Mouse (Mus musculus): ENCODE results near the gene Adamts12. TPM values are rescaled to one million over a fixed set of nuclear protein-coding genes. Genes with fewer than 3 reads are reported as not detected.

Adamts12 gene
- 0.15 and 0.16 TPM in 2 replicates for polyA plus RNA-seq (2012; rRNA removed)

- no peak within 1 kb of the TSS for H3K4me3 ChIP-seq (ENCODE audit: extremely low read depth, insufficient read depth, insufficient read length)
- TF ChIP-seq CTCF (IDR thresholded peaks at IDR 0.05; ENCODE audit: extremely low read depth, insufficient read depth, insufficient read length, insufficient replicate concordance) = no peak
- TF ChIP-seq POLR2A (IDR thresholded peaks at IDR 0.05; ENCODE audit: low read depth, low read length) = no peak
- WGBS = 12% methylated on average over 25 of the region's 25 CpGs
- DNase-seq (ENCODE audit: low read depth in 1 of 2, low spot score in 2 of 2) = no peak
- no peak within 1 kb of the TSS for H3K27ac ChIP-seq (ENCODE audit: insufficient read depth, low read length)
- H3K4me1 ChIP-seq (ENCODE audit: control insufficient read depth, insufficient read depth, insufficient read length) = no peaks in the 10 kb centered on the region
- H3K36me3 ChIP-seq (ENCODE audit: control insufficient read depth, insufficient read depth, low read length) = no peaks in the 10 kb centered on the region
- H3K27me3 ChIP-seq (ENCODE audit: control insufficient read depth, insufficient read depth, low read length) = no peaks in the 10 kb centered on the region
These were observed at the start of gene Adamts12 for GRCm38 (mm10) chr15:11064558-11065411. Adamts12 (plus strand) TSS chr15:11064790.

- WGBS = 50% methylated on average over 2 of the region's 2 CpGs
- Histone ChIP-seq H3K27me3 (ENCODE audit: control insufficient read depth, insufficient read depth, low read length) (no peaks in the 10 kb centered on the region), H3K4me1 (ENCODE audit: control insufficient read depth, insufficient read depth, insufficient read length) (no peaks in the 10 kb centered on the region), H3K4me3 (ENCODE audit: extremely low read depth, insufficient read depth, insufficient read length) (no peak overlapping the region), H3K36me3 (ENCODE audit: control insufficient read depth, insufficient read depth, low read length) (no peaks in the 10 kb centered on the region), H3K27ac (ENCODE audit: insufficient read depth, low read length) (no peak overlapping the region)
- no peak for DNase-seq (ENCODE audit: low read depth in 1 of 2, low spot score in 2 of 2)
- TF ChIP-seq CTCF (IDR thresholded peaks at IDR 0.05; ENCODE audit: extremely low read depth, insufficient read depth, insufficient read length, insufficient replicate concordance) (no peak), POLR2A (IDR thresholded peaks at IDR 0.05; ENCODE audit: low read depth, low read length) (no peak)
These were observed 49.7 kb upstream of the Adamts12 start for GRCm38 (mm10) chr15:11014931-11015330.

- no peak for DNase-seq (ENCODE audit: low read depth in 1 of 2, low spot score in 2 of 2)
- Histone ChIP-seq H3K27ac (ENCODE audit: insufficient read depth, low read length) (no peak overlapping the region), H3K36me3 (ENCODE audit: control insufficient read depth, insufficient read depth, low read length) (no peaks in the 10 kb centered on the region), H3K27me3 (ENCODE audit: control insufficient read depth, insufficient read depth, low read length) (no peaks in the 10 kb centered on the region; the same call in 1 of the 2 replicates), H3K4me1 (ENCODE audit: control insufficient read depth, insufficient read depth, insufficient read length) (no peaks in the 10 kb centered on the region), H3K4me3 (ENCODE audit: extremely low read depth, insufficient read depth, insufficient read length) (no peak overlapping the region)
- 81% methylated on average over 4 of the region's 4 CpGs for WGBS
- TF ChIP-seq POLR2A (IDR thresholded peaks at IDR 0.05; ENCODE audit: low read depth, low read length) (no peak), CTCF (IDR thresholded peaks at IDR 0.05; ENCODE audit: extremely low read depth, insufficient read depth, insufficient read length, insufficient replicate concordance) (no peak)
These were observed 37.6 kb upstream of the Adamts12 start for GRCm38 (mm10) chr15:11026801-11027561.

GRCm38 (mm10) chr15:11030188-11030587 lies 34.4 kb upstream of the Adamts12 start:
- WGBS = 79% methylated on average over 3 of the region's 3 CpGs
- Histone ChIP-seq H3K36me3 (ENCODE audit: control insufficient read depth, insufficient read depth, low read length) (no peaks in the 10 kb centered on the region), H3K4me1 (ENCODE audit: control insufficient read depth, insufficient read depth, insufficient read length) (no peaks in the 10 kb centered on the region), H3K4me3 (ENCODE audit: extremely low read depth, insufficient read depth, insufficient read length) (no peak overlapping the region), H3K27me3 (ENCODE audit: control insufficient read depth, insufficient read depth, low read length) (no peaks in the 10 kb centered on the region; the same call in 1 of the 2 replicates), H3K27ac (ENCODE audit: insufficient read depth, low read length) (no peak overlapping the region)
- TF ChIP-seq CTCF (IDR thresholded peaks at IDR 0.05; ENCODE audit: extremely low read depth, insufficient read depth, insufficient read length, insufficient replicate concordance) (no peak), POLR2A (IDR thresholded peaks at IDR 0.05; ENCODE audit: low read depth, low read length) (no peak)
- DNase-seq (ENCODE audit: low read depth in 1 of 2, low spot score in 2 of 2) = no peak

- no peak for TF ChIP-seq POLR2A (IDR thresholded peaks at IDR 0.05; ENCODE audit: low read depth, low read length)
- TF ChIP-seq CTCF (IDR thresholded peaks at IDR 0.05; ENCODE audit: extremely low read depth, insufficient read depth, insufficient read length, insufficient replicate concordance) = no peak
- H3K27ac ChIP-seq (ENCODE audit: insufficient read depth, low read length) = no peak overlapping the region
- 8% methylated on average over 34 of the region's 34 CpGs for WGBS
- H3K4me1 ChIP-seq (ENCODE audit: control insufficient read depth, insufficient read depth, insufficient read length) = no peaks in the 10 kb centered on the region
- peaks cover 1% of the 10 kb centered on the region for H3K27me3 ChIP-seq (ENCODE audit: control insufficient read depth, insufficient read depth, low read length)
- no peak for DNase-seq (ENCODE audit: low read depth in 1 of 2, low spot score in 2 of 2)
- no peaks in the 10 kb centered on the region for H3K36me3 ChIP-seq (ENCODE audit: control insufficient read depth, insufficient read depth, low read length)
- no peak overlapping the region for H3K4me3 ChIP-seq (ENCODE audit: extremely low read depth, insufficient read depth, insufficient read length)
These were observed 28.6 kb upstream of the Adamts12 start for GRCm38 (mm10) chr15:11035947-11036474.

GRCm38 (mm10) chr15:11036535-11037375 lies 27.8 kb upstream of the Adamts12 start:
- DNase-seq (ENCODE audit: low read depth in 1 of 2, low spot score in 2 of 2) = no peak
- Histone ChIP-seq H3K27me3 (ENCODE audit: control insufficient read depth, insufficient read depth, low read length) (peaks cover 1% of the 10 kb centered on the region; the same call in 1 of the 2 replicates), H3K4me1 (ENCODE audit: control insufficient read depth, insufficient read depth, insufficient read length) (no peaks in the 10 kb centered on the region), H3K4me3 (ENCODE audit: extremely low read depth, insufficient read depth, insufficient read length) (no peak overlapping the region), H3K36me3 (ENCODE audit: control insufficient read depth, insufficient read depth, low read length) (no peaks in the 10 kb centered on the region), H3K27ac (ENCODE audit: insufficient read depth, low read length) (no peak overlapping the region)
- no peak for TF ChIP-seq CTCF (IDR thresholded peaks at IDR 0.05; ENCODE audit: extremely low read depth, insufficient read depth, insufficient read length, insufficient replicate concordance)
- WGBS = 5% methylated on average over 49 of the region's 49 CpGs

All from spleen, adult 2 months (tissue).